Mouse (Mus musculus) stomach, embryonic 15.5 days (tissue): ENCODE measurements around the gene Gng10. TPM values are rescaled to one million over a fixed set of nuclear protein-coding genes. Genes with fewer than 3 reads are reported as not detected.

ENCODE experiments used
- ATAC-seq: fragments of 200-750 bp; cut with Nextera tagmentation; 2 replicates; pipeline ENCODE4 v1.8.0; 2017; ENCODE audit warnings: low read depth, moderate number of reproducible peaks, moderate TSS enrichment; ENCODE audit not compliant: insufficient read depth, low FRiP score
- H3K27ac ChIP-seq: fragments of 300-500 bp; sonication (generic); 2 replicates; pipeline ENCODE4 v1.5.1; 2015; ENCODE audit warnings: mild to moderate bottlenecking, inconsistent platforms
- H3K27me3 ChIP-seq: fragments of 300-500 bp; sonication (generic); replicated peaks from 2 replicates; pipeline ENCODE4 v1.6.1; 2015; ENCODE audit warnings: inconsistent platforms
- H3K36me3 ChIP-seq: fragments of 300-500 bp; sonication (generic); 2 replicates; pipeline ENCODE4 v1.6.1; 2015; ENCODE audit warnings: inconsistent platforms
- H3K4me1 ChIP-seq: fragments of 300-500 bp; sonication (generic); 2 replicates; pipeline ENCODE4 v1.6.1; 2015; ENCODE audit warnings: inconsistent platforms
- H3K4me2 ChIP-seq: fragments of 300-500 bp; sonication (generic); 2 replicates; pipeline ENCODE4 v1.6.1; 2015; ENCODE audit warnings: mild to moderate bottlenecking, inconsistent platforms
- H3K4me3 ChIP-seq: fragments of 300-500 bp; sonication (generic); replicated peaks from 2 replicates; pipeline ENCODE4 v1.5.1; 2015; ENCODE audit warnings: inconsistent platforms
- H3K9ac ChIP-seq: fragments of 300-500 bp; sonication (generic); 2 replicates; pipeline ENCODE4 v1.6.1; 2015; ENCODE audit warnings: inconsistent platforms
- H3K9me3 ChIP-seq: fragments of 300-500 bp; sonication (generic); 2 replicates; pipeline ENCODE4 v1.6.1; 2016; ENCODE audit warnings: inconsistent platforms
- WGBS: fragments of 180-500 bp; shearing (Covaris S2); methylation state at CpG from one replicate; pipeline ENCODE4 v1.1.7; 2015; 5-methylcytosine and 5-hydroxymethylcytosine counted together
- polyA plus RNA-seq: library from polyadenylated mRNA; unstranded; fragments of >200 nt; fragmentation: Nextera tagmentation; extraction: Ambion mirVana; gene quantifications from 2 replicates; pipeline ENCODE4 v1.2.1, GENCODE M21; 2015

Gng10 gene
- polyA plus RNA-seq, 1 experiment from 2014 or later, result 108 TPM

DNA sequence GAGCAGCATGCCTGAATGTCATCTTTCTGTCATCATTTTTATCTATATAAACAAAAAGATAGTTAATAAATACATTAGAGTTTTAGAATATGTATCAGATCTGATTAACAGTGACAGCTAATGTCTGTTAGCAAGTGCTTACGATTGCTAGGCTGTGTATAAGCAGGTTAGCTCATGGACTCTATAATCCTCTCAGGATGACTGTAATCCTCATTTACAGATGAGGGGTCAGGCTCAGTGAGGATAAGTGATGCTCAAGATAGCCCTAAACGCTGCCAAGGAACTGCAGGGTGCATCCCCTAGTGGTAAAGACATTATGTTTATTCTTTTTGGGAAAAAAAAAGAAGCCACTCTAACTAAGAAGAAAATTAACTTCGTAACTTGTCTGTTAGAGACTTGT, 34.4 kb downstream of the Gng10 start:
- Histone ChIP-seq H3K4me3 (no peak overlapping the region), H3K27me3 (no peaks in the 10 kb centered on the region), H3K9me3 (no peaks in the 10 kb centered on the region), H3K4me2 (no peak overlapping the region), H3K27ac (no peak overlapping the region), H3K36me3 (no peaks in the 10 kb centered on the region), H3K9ac (no peak overlapping the region), H3K4me1 (no peaks in the 10 kb centered on the region)
- ATAC-seq, result no peak
- 43% methylated on average over 3 of the region's 3 CpGs for WGBS

DNA sequence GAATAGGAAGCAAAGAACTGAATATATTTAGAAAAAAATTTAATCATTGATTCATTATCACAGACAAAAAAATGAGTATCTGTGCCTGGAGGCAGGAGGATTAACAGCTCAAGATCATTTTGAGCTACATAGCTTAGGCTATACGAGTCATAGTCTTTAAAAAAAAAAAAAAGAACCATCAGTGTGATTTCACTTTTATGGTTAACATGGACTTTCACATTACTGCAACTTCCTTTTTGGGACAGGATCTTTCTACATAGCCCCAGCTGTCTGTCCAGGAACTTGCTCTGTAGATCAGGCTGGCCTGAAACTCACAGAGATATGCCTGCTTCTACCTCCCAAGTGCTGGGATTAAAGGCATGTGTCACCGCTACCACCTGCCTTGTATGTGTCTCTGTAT, 48.5 kb downstream of the Gng10 start:
- H3K9me3 ChIP-seq, result no peaks in the 10 kb centered on the region
- WGBS, result 70% methylated on average over 2 of the region's 2 CpGs
- ATAC-seq, result no peak

DNA sequence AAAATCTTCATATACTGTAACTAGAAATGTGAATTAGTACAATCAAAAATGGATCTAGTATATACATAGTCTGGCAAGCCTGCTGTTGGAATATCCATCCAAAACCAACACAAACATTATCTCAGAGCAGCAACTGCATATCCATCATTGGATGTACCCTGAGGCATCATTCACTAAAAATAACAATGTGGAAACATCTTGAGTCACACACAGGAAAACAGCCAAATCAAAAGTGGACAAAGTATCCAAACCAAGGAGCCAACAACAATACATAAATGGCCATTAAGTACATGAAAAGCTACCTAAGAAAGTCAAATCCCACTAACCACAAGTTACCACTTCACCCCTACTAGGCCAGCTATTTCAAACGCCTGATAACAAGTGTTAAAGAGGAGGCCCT, 54.5 kb downstream of the Gng10 start:
- Histone ChIP-seq H3K36me3 (no peaks in the 10 kb centered on the region), H3K9me3 (no peaks in the 10 kb centered on the region), H3K9ac (no peak overlapping the region), H3K27ac (no peak overlapping the region), H3K4me1 (no peaks in the 10 kb centered on the region), H3K4me3 (no peak overlapping the region), H3K4me2 (no peak overlapping the region), H3K27me3 (no peaks in the 10 kb centered on the region)
- 41% methylated on average over 1 of the region's 1 CpGs for WGBS
- ATAC-seq, result no peak

More for the DNA sequence above, 48.5 kb downstream of the Gng10 start:
- Histone ChIP-seq H3K9ac (no peak overlapping the region), H3K27ac (no peak overlapping the region), H3K4me2 (no peak overlapping the region), H3K4me3 (no peak overlapping the region), H3K36me3 (no peaks in the 10 kb centered on the region), H3K4me1 (no peaks in the 10 kb centered on the region), H3K27me3 (no peaks in the 10 kb centered on the region)

Other genes with a start within 250 kb of the Gng10 start
- 0.05 TPM in 1 of 2 replicates, not detected in the other for gene Olfr267, start 247.4 kb upstream of the Gng10 start, polyA plus RNA-seq
- gene Ecpas, start 122.3 kb upstream of the Gng10 start, polyA plus RNA-seq, result 29.1 and 31.8 TPM in 2 replicates
- gene Zkscan16, start 91.5 kb upstream of the Gng10 start, polyA plus RNA-seq, result 0.49 and 0.62 TPM in 2 replicates
- 64.5 and 66.3 TPM in 2 replicates for gene Ptgr1, start 48.0 kb upstream of the Gng10 start, polyA plus RNA-seq
- 11.4 and 13.0 TPM in 2 replicates for gene Dnajc25, start 40.0 kb upstream of the Gng10 start, polyA plus RNA-seq
- gene Gm20503, start 31.9 kb upstream of the Gng10 start, polyA plus RNA-seq, result 15.2 and 21.9 TPM in 2 replicates
- 0.05 TPM in 1 of 2 replicates, not detected in the other for gene AI481877, start 103.9 kb downstream of the Gng10 start, polyA plus RNA-seq
- gene Ugcg, start 154.2 kb downstream of the Gng10 start, polyA plus RNA-seq, result 9.7 and 11.4 TPM in 2 replicates